ENCODE assay signal across 21 mouse cellular contexts in the genomic region with DNA sequence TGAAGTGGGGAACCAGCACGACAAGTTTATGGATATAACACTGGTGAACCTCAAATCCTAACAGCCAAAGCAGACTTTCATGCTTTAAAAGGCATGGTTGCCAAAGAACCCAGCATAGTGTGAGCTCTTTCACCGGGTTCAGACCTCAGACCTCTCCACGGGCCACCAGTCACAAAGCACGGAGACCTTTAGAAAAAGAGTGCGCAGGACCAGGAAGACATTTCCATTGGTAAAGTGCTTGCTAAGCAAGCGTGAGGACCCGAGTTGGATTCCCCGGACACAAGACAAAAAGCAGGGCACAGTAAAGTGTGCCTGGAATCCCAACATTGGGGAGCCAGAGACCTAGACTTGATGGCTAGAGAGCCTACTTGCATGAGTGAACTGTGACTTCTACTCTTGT.
"Had no signal": no experiment of that assay in that cellular context is flagged by ENCODE, and none has a peak within 500 bp of the region (broad histone marks: within the 10 kb centered on the region; RNA-seq: fewer than 3 reads in every experiment).

No protein-coding gene starts in this region.

- H3K36me3 ChIP-seq: limb, embryonic 10.5 days; limb, embryonic 13.5 days; liver, embryonic 12.5 days; liver, embryonic 15.5 days; lung, embryonic 15.5 days; midbrain, embryonic 12.5 days; midbrain, embryonic 15.5 days; neural tube, embryonic 12.5 days; neural tube, embryonic 15.5 days; stomach, embryonic 15.5 days had no signal

- H3K9me3 ChIP-seq: limb, embryonic 10.5 days; limb, embryonic 13.5 days; liver, embryonic 12.5 days; liver, embryonic 15.5 days; lung, embryonic 15.5 days; midbrain, embryonic 12.5 days; midbrain, embryonic 15.5 days; neural tube, embryonic 12.5 days; neural tube, embryonic 15.5 days; stomach, embryonic 15.5 days had no signal

- H3K4me1 ChIP-seq: liver, embryonic 12.5 days; liver, embryonic 15.5 days; lung, embryonic 15.5 days; megakaryocyte, embryonic 14.5 days; midbrain, embryonic 15.5 days; neural tube, embryonic 12.5 days; neural tube, embryonic 15.5 days; stomach, embryonic 15.5 days had no signal

- ATAC-seq: intestine, postnatal 0 days; liver, embryonic 12.5 days; midbrain, embryonic 15.5 days had no signal

- H3K4me3 ChIP-seq: layer of hippocampus, adult 2 months; limb, embryonic 10.5 days; limb, embryonic 13.5 days; liver, embryonic 12.5 days; liver, embryonic 15.5 days; lung, embryonic 15.5 days; megakaryocyte, embryonic 14.5 days; midbrain, embryonic 12.5 days; midbrain, embryonic 15.5 days; neural tube, embryonic 12.5 days; neural tube, embryonic 15.5 days; stomach, embryonic 15.5 days had no signal

- H3K27me3 ChIP-seq: limb, embryonic 13.5 days; liver, embryonic 12.5 days; liver, embryonic 15.5 days; lung, embryonic 15.5 days; megakaryocyte, embryonic 14.5 days; neural tube, embryonic 12.5 days; neural tube, embryonic 15.5 days; stomach, embryonic 15.5 days had no signal

- H3K9ac ChIP-seq: limb, embryonic 13.5 days; liver, embryonic 12.5 days; liver, embryonic 15.5 days; lung, embryonic 15.5 days; midbrain, embryonic 12.5 days; midbrain, embryonic 15.5 days; neural tube, embryonic 12.5 days; neural tube, embryonic 15.5 days; stomach, embryonic 15.5 days had no signal

- H3K27ac ChIP-seq: layer of hippocampus, adult 2 months; limb, embryonic 10.5 days; limb, embryonic 13.5 days; liver, embryonic 12.5 days; liver, embryonic 15.5 days; lung, embryonic 15.5 days; midbrain, embryonic 12.5 days; midbrain, embryonic 15.5 days; neural tube, embryonic 12.5 days; neural tube, embryonic 15.5 days; stomach, embryonic 15.5 days had no signal

- DNase-seq: layer of hippocampus, adult 9-11 months; liver; lung, adult 18-20 months; lung, postnatal 10 days; lung, postnatal 36 days; right cerebral cortex, postnatal 14 days; spleen, adult 18-20 months; thymus, postnatal 25 days had no signal

- H3K4me2 ChIP-seq: limb, embryonic 13.5 days; liver, embryonic 12.5 days; liver, embryonic 15.5 days; lung, embryonic 15.5 days; midbrain, embryonic 12.5 days; midbrain, embryonic 15.5 days; neural tube, embryonic 12.5 days; neural tube, embryonic 15.5 days; stomach, embryonic 15.5 days had no signal
